Mouse (Mus musculus) small intestine, adult 2 months (tissue): Measurements from ENCODE around the gene Nfkbie. TPM values are rescaled to one million over a fixed set of nuclear protein-coding genes. Genes with fewer than 3 reads are reported as not detected.

Experiments
- H3K27ac ChIP-seq: fragments of 200-500 bp; 2 replicates; pipeline ENCODE4 v1.5.1; 2012; ENCODE audit warnings: low read depth, low read length, control low read depth, inconsistent platforms; ENCODE audit not compliant: insufficient read depth
- H3K27me3 ChIP-seq: fragments of 200-500 bp; 2 replicates; pipeline ENCODE4 v1.6.1; 2012; ENCODE audit warnings: mild to moderate bottlenecking, moderate library complexity, low read length, inconsistent platforms; ENCODE audit not compliant: control insufficient read depth, insufficient read depth
- H3K36me3 ChIP-seq: fragments of 200-500 bp; 2 replicates; pipeline ENCODE4 v1.6.1; 2012; ENCODE audit warnings: mild to moderate bottlenecking, low read length, control low read depth, inconsistent platforms; ENCODE audit not compliant: control insufficient read depth, insufficient read depth
- H3K4me1 ChIP-seq: fragments of 200-500 bp; 2 replicates; pipeline ENCODE4 v1.6.1; 2012; ENCODE audit warnings: low read length, inconsistent platforms, mixed read lengths; ENCODE audit not compliant: control insufficient read depth, insufficient read depth, insufficient read length
- H3K4me3 ChIP-seq: fragments of 200-500 bp; 2 replicates; pipeline ENCODE4 v1.5.1; 2012; ENCODE audit warnings: low read depth, mild to moderate bottlenecking, control low read depth, inconsistent platforms, low read length, moderate library complexity
- CTCF ChIP-seq: fragments of 200-500 bp; IDR thresholded peaks from 2 replicates; pipeline ENCODE4 v1.5.1; 2012; ENCODE audit warnings: low read depth, mild to moderate bottlenecking, control low read depth, inconsistent platforms, low read length, moderate library complexity, mixed read lengths; ENCODE audit not compliant: insufficient replicate concordance, insufficient read length; ENCODE audit errors: extremely low read depth
- POLR2A ChIP-seq: fragments of 200-500 bp; IDR thresholded peaks from 2 replicates; pipeline ENCODE4 v1.6.1; 2012; ENCODE audit warnings: low read depth, mild to moderate bottlenecking, control low read depth, inconsistent platforms, low read length, moderate library complexity
- WGBS: fragments of 180-500 bp; shearing (Covaris S2); methylation state at CpG from one replicate; pipeline ENCODE4 v1.1.7; 2018; 5-methylcytosine and 5-hydroxymethylcytosine counted together
- polyA plus RNA-seq: library from polyadenylated mRNA; depleted of rRNA; stranded (reverse); fragments of >200 nt; gene quantifications from 2 replicates; pipeline ENCODE4 v1.2.3, GENCODE M21; 2012

The Nfkbie gene
- polyA plus RNA-seq, 1 experiment: 6.2 TPM

DNA sequence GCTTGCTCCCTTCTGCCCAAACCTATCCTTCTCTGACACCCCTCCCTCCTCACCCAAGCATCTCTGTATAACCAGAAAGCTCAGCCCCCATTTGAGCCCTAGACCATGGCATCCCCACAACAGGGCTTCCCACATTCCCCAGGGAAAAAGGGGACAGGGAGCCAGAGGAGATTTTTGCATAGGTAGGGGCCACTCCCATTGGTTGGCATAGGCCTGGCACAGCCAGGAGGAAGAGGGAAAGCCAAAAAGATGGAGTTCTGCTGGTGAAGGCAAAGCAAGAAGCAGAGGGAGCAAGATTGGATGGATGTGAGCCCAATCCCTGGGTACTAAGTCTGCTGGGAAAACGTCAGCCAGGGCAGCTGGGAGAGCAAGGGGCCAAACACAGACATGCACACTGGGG is 12.4 kb upstream of the Nfkbie start:
- TF ChIP-seq POLR2A: no peak
- no peak for TF ChIP-seq CTCF
- Histone ChIP-seq H3K4me3 (no peak overlapping the region), H3K27me3 (peaks cover 44% of the 10 kb centered on the region), H3K36me3 (no peaks in the 10 kb centered on the region), H3K4me1 (peaks cover 6% of the 10 kb centered on the region; the same call in 1 of the 2 replicates), H3K27ac (no peak overlapping the region)
- WGBS: 31% methylated on average over 1 of the region's 1 CpGs

DNA sequence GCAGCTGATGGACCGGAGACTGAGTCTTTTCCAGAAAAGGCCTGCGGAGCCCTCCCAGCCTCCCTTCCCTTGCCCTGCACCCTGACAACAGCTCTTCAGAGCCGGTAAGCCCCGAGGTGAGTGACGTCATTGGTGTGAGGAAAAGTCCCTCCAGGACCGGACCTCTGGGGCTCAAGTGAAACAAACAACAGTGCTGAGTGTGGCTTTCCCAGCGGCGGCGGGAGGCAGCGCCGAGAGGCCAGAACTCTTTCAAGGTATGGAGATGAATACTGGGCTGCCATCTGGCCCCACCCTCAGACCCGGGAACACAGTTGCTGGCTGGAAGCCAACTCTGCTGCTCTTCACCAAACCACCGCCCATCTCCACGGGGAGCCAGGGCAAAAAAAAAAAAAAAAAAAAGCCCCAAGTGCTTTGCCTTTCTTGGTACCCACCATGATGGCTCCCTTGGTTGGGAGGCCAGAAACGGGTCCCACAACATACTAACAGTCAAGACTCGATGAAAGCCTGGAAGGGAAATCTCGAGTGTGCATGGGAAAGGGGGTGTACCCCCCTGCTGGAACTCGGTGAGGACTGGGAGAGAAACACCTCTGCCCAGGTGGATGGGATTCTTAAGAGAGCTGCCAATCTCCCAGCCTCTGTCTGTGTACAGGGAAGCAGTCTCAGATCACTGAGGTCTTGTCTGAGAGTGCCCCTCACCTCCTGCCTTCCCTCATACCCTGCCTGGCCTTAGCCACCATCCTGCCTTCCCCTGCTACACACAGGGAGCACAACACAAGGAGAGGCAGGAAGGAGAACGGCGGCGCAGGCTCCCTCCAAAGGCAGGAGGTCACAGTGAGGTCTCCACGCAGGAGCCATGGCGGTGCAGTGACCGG is 11.3 kb upstream of the Nfkbie start:
- Histone ChIP-seq H3K27me3 (peaks cover 53% of the 10 kb centered on the region), H3K4me1 (peaks cover 6% of the 10 kb centered on the region; the same call in 1 of the 2 replicates), H3K27ac (no peak overlapping the region), H3K36me3 (no peaks in the 10 kb centered on the region), H3K4me3 (no peak overlapping the region)
- TF ChIP-seq CTCF: no peak
- TF ChIP-seq POLR2A: no peak
- 16% methylated on average over 24 of the region's 24 CpGs for WGBS

DNA sequence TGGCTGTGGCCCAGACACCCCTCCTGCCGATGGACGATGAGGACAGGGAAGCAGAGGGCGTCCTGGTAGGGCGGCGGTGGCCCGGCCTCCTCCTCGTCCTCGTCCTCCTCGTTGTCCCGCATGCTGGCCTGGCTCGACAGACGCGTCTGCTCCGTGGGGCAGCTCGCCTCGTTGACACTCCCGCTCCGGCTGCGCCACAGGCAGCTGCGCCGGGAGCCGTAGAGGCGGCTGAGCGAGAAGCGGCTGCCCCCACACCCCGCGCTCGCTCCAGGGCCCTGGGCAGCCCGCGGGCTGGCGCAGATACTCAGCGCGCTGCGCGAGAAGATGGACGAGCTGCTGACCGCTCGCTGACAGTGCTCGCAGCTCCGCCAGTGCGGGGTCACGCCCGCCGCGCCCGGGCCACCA is 10.6 kb upstream of the Nfkbie start:
- H3K27me3 ChIP-seq: peaks cover 59% of the 10 kb centered on the region
- TF ChIP-seq POLR2A (no peak), CTCF (no peak)
- peaks cover 6% of the 10 kb centered on the region; the same call in 1 of the 2 replicates for H3K4me1 ChIP-seq
- 22% methylated on average over 46 of the region's 46 CpGs for WGBS
- H3K4me3 ChIP-seq: no peak overlapping the region
- H3K36me3 ChIP-seq: no peaks in the 10 kb centered on the region
- no peak overlapping the region for H3K27ac ChIP-seq

DNA sequence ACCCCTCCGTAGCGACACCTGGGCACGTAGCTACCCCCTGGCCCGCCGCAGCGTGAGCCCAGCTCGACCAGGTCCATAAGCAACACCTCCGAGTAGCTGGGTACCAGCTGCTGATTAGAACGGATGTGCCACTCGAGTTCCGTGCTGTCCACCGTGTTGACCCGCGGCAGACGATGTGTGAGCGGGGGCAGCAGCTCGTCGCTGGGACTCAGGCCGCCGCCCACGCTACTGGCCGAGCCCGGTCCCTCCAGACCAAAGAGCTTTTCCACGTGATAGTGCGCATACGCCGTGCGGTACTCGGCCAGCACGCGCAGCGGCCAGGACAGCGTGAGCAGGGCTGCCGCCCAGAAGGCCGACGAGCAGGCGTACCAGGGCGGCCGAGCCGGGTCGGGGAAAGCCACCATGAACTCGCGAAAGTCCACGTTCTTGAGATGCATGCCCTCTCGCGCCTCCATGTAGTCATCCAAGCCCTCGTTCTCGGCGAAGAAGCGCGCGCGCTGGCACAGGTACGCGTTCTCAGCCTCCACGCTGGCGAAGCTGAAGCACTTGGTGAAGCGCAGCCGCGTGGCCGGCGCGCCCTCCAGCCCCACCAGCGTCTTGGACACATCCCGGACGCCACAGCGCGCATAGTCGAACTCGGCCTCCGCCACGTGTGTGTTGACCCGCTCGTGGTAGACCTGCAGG is 10.1 kb upstream of the Nfkbie start:
- Histone ChIP-seq H3K27ac (no peak overlapping the region), H3K36me3 (no peaks in the 10 kb centered on the region), H3K4me3 (no peak overlapping the region; the same call in 1 of the 2 replicates), H3K27me3 (peaks cover 64% of the 10 kb centered on the region), H3K4me1 (peaks cover 6% of the 10 kb centered on the region; the same call in 1 of the 2 replicates)
- 22% methylated on average over 74 of the region's 74 CpGs for WGBS
- no peak for TF ChIP-seq POLR2A
- TF ChIP-seq CTCF: no peak

DNA sequence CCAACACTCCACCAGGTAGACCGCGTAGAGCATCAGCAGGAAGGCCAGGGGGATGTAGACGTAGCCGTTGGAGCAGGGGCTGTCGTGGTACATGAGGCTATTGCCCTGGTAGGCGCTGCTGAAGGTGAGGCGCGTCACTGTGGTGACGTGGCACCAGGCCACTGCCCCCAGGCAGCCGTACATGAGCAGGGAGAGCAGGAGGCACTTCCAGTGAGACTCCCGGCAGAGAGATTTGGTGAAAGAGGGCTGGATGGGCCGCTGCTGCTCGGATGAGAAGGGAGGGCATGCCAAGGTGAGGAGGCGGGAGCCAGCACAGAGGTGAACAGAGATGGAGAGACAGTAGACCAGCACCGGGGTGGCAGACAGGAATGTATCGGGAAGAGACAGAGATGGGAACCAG is 8.6 kb upstream of the Nfkbie start:
- Histone ChIP-seq H3K27ac (no peak overlapping the region), H3K4me3 (no peak overlapping the region), H3K27me3 (peaks cover 74% of the 10 kb centered on the region), H3K4me1 (peaks cover 6% of the 10 kb centered on the region), H3K36me3 (no peaks in the 10 kb centered on the region)
- 77% methylated on average over 16 of the region's 16 CpGs for WGBS
- TF ChIP-seq POLR2A: no peak
- TF ChIP-seq CTCF: no peak

DNA sequence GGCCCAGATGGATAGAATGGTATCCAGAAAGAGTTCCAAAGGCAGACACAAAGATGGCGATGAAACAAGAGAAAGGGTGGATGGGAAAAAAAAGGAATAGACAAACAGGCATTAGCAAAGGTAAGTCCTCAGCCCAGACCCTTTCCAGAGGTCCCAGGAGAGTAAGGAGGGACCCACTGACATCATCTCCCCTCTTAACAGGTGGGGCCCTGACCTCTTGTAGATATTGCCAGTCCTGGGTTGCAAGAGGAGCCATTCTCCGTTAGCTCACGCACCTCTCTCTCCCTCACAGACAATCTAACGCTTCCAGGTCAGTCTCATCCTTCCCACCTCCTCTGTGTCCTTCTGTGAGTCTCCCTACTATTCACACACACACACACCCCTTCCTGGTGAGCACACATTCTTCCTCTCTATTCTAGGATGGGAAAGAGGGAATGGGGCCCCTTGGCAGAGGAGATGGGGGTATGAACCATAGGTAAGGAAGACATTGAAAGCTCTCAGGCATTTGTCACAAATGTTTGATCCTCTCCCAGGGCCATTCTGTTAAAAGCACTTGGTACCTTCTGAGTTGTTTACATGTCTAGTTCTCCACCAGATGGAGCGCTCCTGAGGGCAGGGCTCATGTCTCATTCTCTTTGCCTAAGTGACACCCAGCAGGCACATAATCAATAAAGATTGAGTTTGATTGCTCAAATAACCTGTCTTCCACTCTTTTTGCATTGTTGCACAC is 7.9 kb upstream of the Nfkbie start:
- H3K36me3 ChIP-seq: no peaks in the 10 kb centered on the region
- H3K27me3 ChIP-seq: peaks cover 70% of the 10 kb centered on the region
- TF ChIP-seq POLR2A (no peak), CTCF (no peak)
- peaks cover 6% of the 10 kb centered on the region for H3K4me1 ChIP-seq
- WGBS: 71% methylated on average over 5 of the region's 5 CpGs
- H3K27ac ChIP-seq: no peak overlapping the region
- no peak overlapping the region for H3K4me3 ChIP-seq

DNA sequence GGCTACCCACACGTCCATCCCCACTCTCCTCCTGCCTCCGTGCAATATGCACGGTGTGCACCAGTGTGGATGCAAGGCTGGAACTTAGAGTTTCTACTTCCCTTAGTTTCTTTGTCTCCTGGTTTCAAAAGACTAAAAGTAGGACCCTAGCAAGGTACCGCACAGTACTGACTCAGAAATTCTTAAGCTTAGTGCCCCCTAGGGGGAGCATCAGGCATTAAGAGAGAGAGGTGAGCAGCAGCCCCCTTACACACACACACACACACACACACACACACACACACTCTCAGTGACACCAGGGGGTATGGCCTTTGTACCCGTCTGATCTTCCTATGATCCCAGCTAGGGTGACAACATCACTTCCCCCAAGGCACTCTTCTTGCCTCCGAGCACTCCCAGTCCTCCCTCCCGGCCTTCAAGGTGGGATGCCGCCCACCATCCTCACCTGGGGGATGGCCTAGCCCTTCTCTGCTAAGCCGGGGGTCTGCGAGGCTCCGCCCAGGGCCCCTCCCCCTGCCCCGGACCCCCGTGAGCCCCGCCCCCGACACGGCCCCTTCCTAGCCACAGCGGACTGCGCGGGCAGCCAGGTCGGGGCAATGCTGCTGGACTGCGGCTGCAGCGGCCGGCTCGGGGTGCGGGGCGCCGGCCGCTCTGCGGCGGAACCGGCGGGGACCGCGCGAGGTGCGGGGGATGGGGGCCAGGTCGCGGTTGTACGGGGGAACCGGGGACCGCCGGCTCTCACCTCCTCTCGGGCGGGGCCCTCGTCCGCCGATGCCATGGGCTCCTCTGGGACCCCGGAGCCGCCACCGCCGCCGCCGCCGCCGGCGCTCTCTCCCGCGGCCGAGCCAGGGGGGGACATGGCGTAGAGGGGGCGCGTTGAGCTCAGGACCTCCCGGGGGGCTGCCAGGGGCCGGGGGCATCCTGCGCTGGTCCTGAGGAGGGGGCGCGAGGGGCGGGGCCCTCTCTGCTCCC is 6.7 kb upstream of the Nfkbie start:
- Histone ChIP-seq H3K27me3 (peaks cover 68% of the 10 kb centered on the region), H3K27ac (no peak overlapping the region), H3K36me3 (no peaks in the 10 kb centered on the region), H3K4me3 (peak overlapping the region; percentile 44), H3K4me1 (peaks cover 6% of the 10 kb centered on the region)
- 4% methylated on average over 56 of the region's 68 CpGs for WGBS
- TF ChIP-seq POLR2A (no peak), CTCF (no peak)
